Mouse (Mus musculus) testis, adult 2 months (tissue): Measurements from ENCODE around the gene Pgm3.
"Not testable (repeated sequence)": the region's sequence is repeated elsewhere in the genome, so short reads cannot be mapped to it uniquely, and the experiment has no call there.

ENCODE experiments used
- CTCF ChIP-seq: fragments of 200-500 bp; IDR thresholded peaks from 2 replicates; pipeline ENCODE4 v1.5.1; 2012; ENCODE audit warnings: low read depth, mild to moderate bottlenecking, inconsistent platforms, low read length, moderate library complexity; ENCODE audit not compliant: control insufficient read depth, insufficient read depth, insufficient replicate concordance
- POLR2A ChIP-seq: fragments of 200-500 bp; IDR thresholded peaks from 2 replicates; pipeline ENCODE4 v1.6.1; 2012; ENCODE audit warnings: low read depth, mild to moderate bottlenecking, inconsistent platforms, low read length, moderate library complexity; ENCODE audit not compliant: control insufficient read depth

GRCm38 (mm10) chr9:86596983-86597382 lies 25.3 kb upstream of the Pgm3 start:
- not testable (repeated sequence) for TF ChIP-seq CTCF, POLR2A
